Mouse (Mus musculus) layer of hippocampus, postnatal 10 days (tissue): ENCODE measurements at regions not wholly inside any gene's neighbourhood (a gene's known extent, or its start where the extent isn't known, plus 50 kb on each side); places are given as distances from the start of the nearest gene placed in this dataset.
"Not testable (repeated sequence)": the region's sequence is repeated elsewhere in the genome, so short reads cannot be mapped to it uniquely, and the experiment has no call there.

Source experiments
- DNase-seq, 2 experiments: peaks; one replicate each; pipeline ENCODE4 v3.0.0; 2021; ENCODE audit warnings: low spot score in 2 of 2

- no peak for DNase-seq
Measured at GRCm38 (mm10) chr2:108756251-108756650, 524.3 kb upstream of the Kif18a start.

- no peak for DNase-seq
Measured at GRCm38 (mm10) chr2:108764703-108765102, 515.8 kb upstream of the Kif18a start.

GRCm38 (mm10) chr2:108766461-108766860 lies 514.1 kb upstream of the Kif18a start:
- no peak for DNase-seq

DNA sequence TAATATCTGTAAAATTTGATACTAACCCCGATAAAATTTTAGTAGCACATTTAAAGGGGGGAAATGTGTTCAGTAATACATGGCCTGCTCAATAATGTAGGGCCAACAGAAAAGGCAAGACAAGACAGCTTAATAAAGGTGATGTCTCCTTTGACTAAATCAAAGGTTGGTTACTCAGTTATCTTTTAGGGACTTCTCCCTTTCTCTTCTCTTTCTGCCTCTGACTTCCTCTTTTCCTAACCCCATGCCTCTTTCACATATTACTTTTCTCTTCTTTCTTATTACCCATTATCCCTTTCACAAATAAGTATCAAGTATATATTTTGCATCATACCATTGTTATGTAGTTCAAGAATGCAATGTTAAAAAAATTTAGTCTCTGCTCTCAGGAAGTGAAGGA lies 510.2 kb upstream of the Kif18a start:
- DNase-seq: no peak

GRCm38 (mm10) chr2:108783457-108783856 lies 497.1 kb upstream of the Kif18a start:
- no peak for DNase-seq

DNA sequence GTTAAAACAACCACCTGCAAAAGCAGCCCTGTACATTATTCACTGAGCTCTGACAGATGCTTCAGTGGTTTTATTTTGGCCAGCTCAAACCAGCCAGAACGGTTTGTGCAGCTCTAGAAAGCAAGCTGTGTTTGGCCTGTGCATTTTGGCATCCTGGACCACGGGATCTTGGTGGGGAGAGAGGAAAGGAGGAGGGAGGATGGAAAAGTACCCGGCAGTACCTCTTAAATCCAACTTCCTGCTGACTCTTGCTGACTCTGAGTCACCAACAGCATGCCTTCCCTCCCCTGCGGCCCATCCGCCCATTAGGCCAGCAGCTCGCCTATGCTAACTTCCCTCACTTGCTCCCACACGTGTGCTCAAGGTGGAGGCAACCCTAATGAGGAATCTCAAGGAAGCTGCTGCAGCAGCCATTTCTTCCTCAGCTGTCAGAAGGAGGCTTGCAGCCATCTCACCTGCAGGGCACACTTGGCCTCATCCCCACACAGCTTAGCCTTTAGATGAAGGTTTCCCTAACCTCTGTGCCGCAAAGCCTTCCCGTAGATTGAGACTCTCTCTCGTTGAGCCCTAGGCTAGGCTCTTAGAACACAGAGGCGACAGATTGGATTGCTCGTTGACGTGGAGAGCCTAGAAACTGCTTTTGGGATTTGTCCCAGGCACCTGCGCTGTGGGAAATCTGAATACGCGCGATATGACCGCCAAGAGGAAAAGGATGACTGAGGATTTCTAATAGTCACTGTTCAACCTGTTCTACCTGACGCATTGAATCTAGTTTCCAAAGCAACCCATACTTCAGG lies 495.2 kb upstream of the Kif18a start:
- no peak for DNase-seq

DNA sequence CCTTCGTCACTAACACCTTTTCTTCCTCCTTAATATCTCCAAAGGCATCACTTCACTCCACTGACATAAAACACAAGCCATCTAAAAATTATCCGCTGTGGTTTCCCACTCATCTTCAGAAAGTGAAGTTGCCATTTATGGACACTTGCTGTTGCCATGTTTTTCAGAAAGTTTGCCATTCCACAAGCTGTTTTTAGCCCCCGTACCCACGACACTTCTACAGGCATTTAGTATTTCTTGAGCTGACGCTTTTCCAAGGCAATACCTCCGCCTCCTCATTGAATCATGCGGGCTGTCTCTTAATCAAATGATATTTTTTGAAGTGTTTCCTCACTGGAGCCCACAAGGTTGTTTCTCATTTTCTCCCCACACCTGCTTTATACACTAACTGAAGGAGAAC lies 491.4 kb upstream of the Kif18a start:
- DNase-seq: no peak

DNA sequence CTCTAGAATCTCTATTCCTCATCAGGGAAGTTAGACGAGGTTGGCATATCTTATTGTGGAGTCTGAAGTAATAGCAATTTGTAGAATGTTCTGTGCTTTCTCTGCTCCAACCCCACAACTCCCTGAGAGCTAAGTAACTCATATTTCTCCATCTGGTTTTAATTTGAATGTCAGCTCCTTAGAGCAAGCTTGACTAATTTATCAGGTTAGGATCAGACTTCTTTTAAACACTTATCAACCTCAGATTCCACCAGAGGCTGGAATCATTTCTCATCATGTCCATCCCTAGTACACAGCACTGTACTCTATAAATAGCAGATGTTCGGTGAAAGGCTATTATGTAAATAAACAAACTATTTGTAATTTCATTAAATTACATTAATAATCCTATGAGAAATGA lies 485.4 kb upstream of the Kif18a start:
- DNase-seq: no peak

DNA sequence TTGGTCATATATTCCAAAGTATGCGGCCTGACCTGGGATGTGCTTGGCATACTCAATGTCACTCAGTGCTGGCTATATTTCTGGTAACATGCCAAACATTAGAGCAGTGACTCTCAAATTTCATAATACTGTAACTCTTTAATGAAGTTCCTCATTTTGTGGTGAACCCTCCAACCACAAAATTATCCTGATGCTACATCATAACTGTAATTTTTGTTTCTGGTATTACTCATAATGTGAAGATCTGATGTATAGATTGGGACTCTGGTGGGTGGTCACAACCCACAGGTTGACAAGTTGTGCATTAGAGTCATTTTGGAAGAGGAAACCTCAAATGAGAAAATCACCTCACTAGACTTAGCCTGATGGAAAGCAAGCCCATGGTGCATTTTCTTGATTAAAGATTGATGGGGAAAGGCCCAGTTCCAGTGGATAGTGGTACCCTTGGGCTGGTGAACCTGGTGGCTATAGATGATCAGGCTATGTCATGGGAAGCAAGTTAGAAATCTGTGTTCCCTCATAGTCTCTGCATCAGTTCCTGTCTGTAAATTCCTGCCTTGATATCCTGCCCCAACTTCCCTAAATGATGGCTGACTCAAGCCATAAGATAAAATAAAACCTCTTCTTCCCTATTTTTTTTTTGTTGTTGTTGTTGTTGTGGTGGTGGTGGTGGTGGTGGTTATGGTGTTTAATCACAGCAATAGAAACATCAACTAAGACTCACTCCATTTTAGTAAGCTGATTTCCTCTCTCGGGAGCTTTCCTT lies 483.5 kb upstream of the Kif18a start:
- DNase-seq: no peak

- DNase-seq: no peak
Measured at GRCm38 (mm10) chr2:108812367-108812766, 468.2 kb upstream of the Kif18a start.

- peak; percentile 6 to 18 for DNase-seq
Measured at GRCm38 (mm10) chr2:108813040-108813566, 467.4 kb upstream of the Kif18a start.

GRCm38 (mm10) chr2:108816579-108816978 lies 464.0 kb upstream of the Kif18a start:
- no peak for DNase-seq

- DNase-seq: no peak
Measured at GRCm38 (mm10) chr2:108824025-108824424, 456.5 kb upstream of the Kif18a start.

DNA sequence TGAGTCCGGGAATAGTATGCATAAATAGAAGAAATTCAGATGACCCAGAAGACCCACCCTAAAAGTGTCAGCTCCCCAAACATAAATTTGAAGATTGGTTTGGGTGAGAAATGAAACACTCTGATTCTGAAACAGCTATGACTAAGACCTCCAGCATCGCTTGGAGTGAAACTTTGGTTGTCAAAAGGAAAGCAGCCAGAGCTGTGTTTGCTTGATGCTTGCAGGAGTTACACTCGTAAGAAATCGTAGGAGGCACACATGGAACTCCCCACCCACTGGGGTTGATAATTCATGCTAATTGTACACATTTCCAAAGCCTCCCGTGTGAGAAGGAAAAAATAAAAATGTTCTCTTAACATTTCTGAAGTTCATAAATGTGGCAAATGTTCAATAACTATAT lies 454.6 kb upstream of the Kif18a start:
- DNase-seq: no peak

DNA sequence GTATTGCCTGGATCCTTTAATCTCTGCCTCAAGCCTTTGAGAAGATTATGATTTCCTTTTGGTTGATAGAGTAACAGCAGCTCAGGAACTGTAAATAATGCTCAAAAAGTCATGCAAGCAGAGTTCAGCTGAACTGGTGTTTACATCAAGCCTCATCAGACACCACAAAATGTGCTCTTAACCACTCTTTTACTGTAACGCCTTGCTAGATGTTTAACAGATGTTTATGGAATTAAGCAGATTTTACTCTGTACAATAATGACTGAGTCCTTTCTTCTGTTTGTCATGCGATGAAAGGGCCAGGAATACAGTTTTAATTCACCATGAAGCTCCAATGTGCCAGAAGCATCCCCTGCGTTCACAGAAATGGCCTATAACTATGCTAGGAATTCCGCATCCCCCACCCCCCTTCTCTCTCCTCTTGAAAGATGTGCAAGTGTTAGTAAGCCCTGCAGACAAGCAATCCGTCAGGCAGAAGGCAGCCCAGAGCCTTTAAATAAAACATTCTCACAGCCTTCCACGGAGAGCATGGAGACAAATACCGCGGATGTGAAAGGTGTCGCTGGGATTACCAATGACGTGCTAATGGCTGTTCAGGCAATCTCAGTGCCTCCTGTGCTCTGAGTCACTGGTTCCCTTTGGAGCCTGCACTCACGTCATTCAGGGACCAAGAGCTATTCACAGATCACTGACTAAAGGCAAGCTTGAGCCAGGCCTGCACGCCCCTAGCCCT lies 453.3 kb upstream of the Kif18a start:
- DNase-seq: no peak

DNA sequence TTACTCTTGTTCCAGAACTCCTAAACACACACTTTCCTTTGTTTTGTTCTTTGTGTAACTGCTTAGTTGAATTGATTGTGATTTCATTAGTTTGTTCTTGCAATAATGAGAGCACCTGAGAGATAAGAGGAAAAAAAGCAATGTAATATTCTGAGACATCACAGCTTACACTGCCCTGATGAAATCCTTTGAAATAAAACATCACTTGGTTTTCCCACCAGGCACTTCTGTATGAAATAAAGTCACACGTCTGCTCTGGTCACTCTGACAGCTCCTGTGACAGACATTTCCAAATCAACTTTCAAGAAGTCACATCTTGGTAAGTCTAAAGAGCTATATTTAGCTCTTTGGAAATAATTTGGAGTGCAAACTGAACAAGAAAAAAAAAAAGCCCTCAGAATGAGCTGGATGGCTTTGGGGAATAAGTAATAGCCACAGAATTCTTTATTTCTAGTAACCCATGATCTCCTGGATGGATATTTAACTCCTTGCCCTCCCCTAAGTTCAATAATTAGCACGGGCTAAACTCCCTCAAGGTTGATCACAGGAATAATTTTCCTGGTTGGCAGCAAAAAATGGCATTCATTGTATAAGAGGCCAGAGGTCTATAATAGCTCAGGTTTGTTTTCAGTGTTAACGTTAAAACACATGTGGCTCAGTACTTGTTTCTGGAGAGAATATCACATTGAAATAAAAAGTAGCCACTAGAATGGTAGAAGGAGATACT lies 452.4 kb upstream of the Kif18a start:
- DNase-seq: no peak

- DNase-seq: not testable (repeated sequence)
Measured at GRCm38 (mm10) chr2:108843855-108844254, 436.7 kb upstream of the Kif18a start.

- no peak for DNase-seq
Measured at GRCm38 (mm10) chr2:108848051-108848450, 432.5 kb upstream of the Kif18a start.

GRCm38 (mm10) chr2:108854399-108854798 lies 426.1 kb upstream of the Kif18a start:
- DNase-seq: peak in 1 of 2 experiments; percentile 13

- no peak for DNase-seq
Measured at GRCm38 (mm10) chr2:108877141-108877540, 403.4 kb upstream of the Kif18a start.

- no peak for DNase-seq
Measured at GRCm38 (mm10) chr2:108877676-108878075, 402.9 kb upstream of the Kif18a start.
